Mouse (Mus musculus) G1E (cell line): Measurements from ENCODE around the gene Ltbp2. TPM values are rescaled to one million over a fixed set of nuclear protein-coding genes. Genes with fewer than 3 reads are reported as not detected.

Experiments
- ATAC-seq: 2 replicates; pipeline ENCODE4 v1.8.0; 2016; ENCODE audit warnings: mild to moderate bottlenecking; ENCODE audit not compliant: insufficient number of reproducible peaks, poor library complexity, low FRiP score, severe bottlenecking; ENCODE audit errors: extremely low read depth
- DNase-seq: peaks from one replicate; pipeline ENCODE4 v3.0.0; 2012; ENCODE audit warnings: low spot score
- H3K27me3 ChIP-seq: 2 replicates; pipeline ENCODE4 v1.6.1; 2012; ENCODE audit warnings: mild to moderate bottlenecking, low read length, inconsistent platforms; ENCODE audit not compliant: insufficient read depth
- H3K36me3 ChIP-seq: replicated peaks from 2 replicates; pipeline ENCODE3; 2012; ENCODE audit warnings: mild to moderate bottlenecking, inconsistent platforms
- H3K4me1 ChIP-seq: 2 replicates; pipeline ENCODE4 v1.6.1; 2012; ENCODE audit warnings: low read depth, low read length, inconsistent platforms, mixed read lengths; ENCODE audit not compliant: insufficient read depth
- H3K4me3 ChIP-seq: 2 replicates; pipeline ENCODE4 v1.5.1; 2012; ENCODE audit warnings: low read depth, mild to moderate bottlenecking, inconsistent platforms, low read length, moderate library complexity, mixed read lengths
- H3K9me3 ChIP-seq: replicated peaks from 2 replicates; pipeline ENCODE4 v1.6.1; 2012; ENCODE audit warnings: inconsistent platforms
- CTCF ChIP-seq: IDR thresholded peaks from 2 replicates; pipeline ENCODE4 v1.5.1; 2012; ENCODE audit warnings: low read depth, low read length, inconsistent platforms, mixed read lengths
- GATA1 ChIP-seq: IDR thresholded peaks from 2 replicates; pipeline ENCODE4 v1.6.1; 2012; ENCODE audit warnings: borderline replicate concordance, low read length, inconsistent platforms, mixed read lengths
- GATA2 ChIP-seq: IDR thresholded peaks from 2 replicates; pipeline ENCODE4 v1.6.1; 2012; ENCODE audit warnings: low read depth, low read length, inconsistent platforms, borderline replicate concordance
- POLR2AphosphoS5 ChIP-seq: IDR thresholded peaks from 2 replicates; pipeline ENCODE4 v1.6.1; 2012; ENCODE audit warnings: low read depth, low read length, inconsistent platforms; ENCODE audit not compliant: insufficient replicate concordance
- TAL1 ChIP-seq: conservative IDR thresholded peaks from 2 replicates; pipeline ENCODE4 v1.6.1; 2012; ENCODE audit warnings: low read depth, low read length, inconsistent platforms, mixed read lengths
- polyA plus RNA-seq: library from polyadenylated mRNA; stranded (reverse); fragments of >175 nt; gene quantifications from 2 replicates; pipeline ENCODE4 v1.2.3, GENCODE M21; 2012
- total RNA-seq, 2 experiments: library from RNA; stranded (forward) in 1 of 2; stranded (reverse) in 1 of 2; fragments of 200-1000 nt in 1 of 2; fragments of >200 nt in 1 of 2; fragmentation: Nextera tagmentation in 1 of 2; gene quantifications; 2 replicates each; pipeline ENCODE4 v1.2.3; 2014 to 2017

Ltbp2 gene
- total and polyA plus RNA-seq, 3 experiments = 0.44 TPM; not detected in 2

DNA sequence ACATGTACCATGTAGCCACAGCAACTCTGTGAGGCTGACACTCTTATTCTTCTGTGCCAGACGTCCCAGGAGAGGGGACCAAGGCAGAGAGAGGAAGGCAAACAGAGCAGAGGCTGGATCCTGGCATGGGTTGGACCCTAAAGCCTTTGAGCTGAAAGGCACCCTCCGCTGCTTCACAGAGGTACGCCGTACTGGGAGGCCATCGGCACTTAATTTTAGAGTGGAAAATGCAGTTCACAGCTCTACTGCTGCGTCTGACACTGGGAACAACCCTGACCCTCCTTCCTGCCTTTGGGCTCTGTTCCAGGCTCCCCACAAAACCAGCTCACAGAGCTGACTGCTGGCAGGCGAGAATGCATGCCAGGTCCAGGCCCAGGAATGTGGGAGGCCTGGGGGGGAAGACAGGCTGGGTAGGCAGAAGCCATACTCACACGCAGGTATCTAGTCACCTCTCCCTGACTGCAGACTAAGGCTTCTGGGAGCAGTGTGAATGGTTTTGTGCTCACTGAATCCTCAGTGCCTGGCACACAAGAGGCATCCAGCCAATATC lies 48.9 kb downstream of the Ltbp2 start:
- H3K27me3 ChIP-seq = peaks cover 50% of the 10 kb centered on the region
- DNase-seq (no peak), ATAC-seq (no peak)
- H3K4me1 ChIP-seq = no peaks in the 10 kb centered on the region
- TF ChIP-seq POLR2AphosphoS5 = no peak
- TF ChIP-seq GATA1 = no peak
- TF ChIP-seq CTCF = no peak
- no peak for TF ChIP-seq TAL1
- no peak for TF ChIP-seq GATA2
- no peak overlapping the region for H3K4me3 ChIP-seq
- no peaks in the 10 kb centered on the region for H3K36me3 ChIP-seq
- H3K9me3 ChIP-seq = no peaks in the 10 kb centered on the region

DNA sequence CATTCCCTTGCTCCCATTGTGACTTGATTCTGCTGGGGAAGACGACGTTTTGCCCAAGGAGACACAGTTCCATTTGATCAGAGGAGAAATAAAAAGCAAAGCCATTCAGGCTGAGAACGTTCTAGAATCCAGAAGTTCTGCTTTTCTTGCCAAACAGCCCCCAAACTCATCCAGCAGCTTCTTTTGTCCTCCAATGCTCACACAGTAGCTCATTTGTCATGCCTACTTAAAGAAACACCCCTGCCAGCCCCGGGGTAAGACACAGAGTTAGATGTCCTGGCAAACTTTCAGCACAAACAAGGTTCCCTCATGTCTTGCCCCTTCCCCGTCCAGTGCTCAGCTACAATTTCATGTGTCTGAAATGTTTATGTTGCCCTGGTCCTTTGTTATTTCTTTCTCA lies 52.1 kb downstream of the Ltbp2 start:
- Histone ChIP-seq H3K9me3 (no peaks in the 10 kb centered on the region), H3K36me3 (no peaks in the 10 kb centered on the region), H3K4me3 (no peak overlapping the region), H3K4me1 (no peaks in the 10 kb centered on the region), H3K27me3 (peaks cover 52% of the 10 kb centered on the region)
- ATAC-seq (no peak), DNase-seq (no peak)
- no peak for TF ChIP-seq POLR2AphosphoS5
- TF ChIP-seq GATA1 = no peak
- TF ChIP-seq CTCF = no peak
- TF ChIP-seq GATA2 = no peak
- no peak for TF ChIP-seq TAL1

DNA sequence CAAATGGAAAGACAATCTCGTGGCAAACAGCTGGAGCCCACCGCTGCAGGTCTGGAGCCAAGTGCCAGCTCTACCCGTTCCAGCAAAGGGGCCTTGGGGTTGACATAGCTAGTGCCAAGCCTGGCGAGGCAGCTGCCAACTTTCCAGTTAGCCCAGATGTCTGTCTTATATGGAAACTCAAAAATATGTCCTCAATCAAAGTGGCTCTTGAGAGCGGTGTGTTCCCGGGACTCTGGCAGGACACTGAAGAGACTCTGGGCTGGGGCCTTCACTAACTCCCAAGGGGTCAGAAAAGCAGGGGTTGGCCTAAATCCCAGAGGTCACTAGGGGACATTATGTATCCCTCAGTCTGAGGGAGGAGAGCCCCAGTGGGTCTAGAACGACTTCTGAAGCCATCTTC lies 52.7 kb downstream of the Ltbp2 start:
- TF ChIP-seq TAL1 (no peak), GATA1 (no peak)
- Histone ChIP-seq H3K4me3 (no peak overlapping the region), H3K36me3 (no peaks in the 10 kb centered on the region), H3K9me3 (no peaks in the 10 kb centered on the region), H3K27me3 (peaks cover 47% of the 10 kb centered on the region), H3K4me1 (no peaks in the 10 kb centered on the region)
- ATAC-seq (no peak), DNase-seq (no peak)

DNA sequence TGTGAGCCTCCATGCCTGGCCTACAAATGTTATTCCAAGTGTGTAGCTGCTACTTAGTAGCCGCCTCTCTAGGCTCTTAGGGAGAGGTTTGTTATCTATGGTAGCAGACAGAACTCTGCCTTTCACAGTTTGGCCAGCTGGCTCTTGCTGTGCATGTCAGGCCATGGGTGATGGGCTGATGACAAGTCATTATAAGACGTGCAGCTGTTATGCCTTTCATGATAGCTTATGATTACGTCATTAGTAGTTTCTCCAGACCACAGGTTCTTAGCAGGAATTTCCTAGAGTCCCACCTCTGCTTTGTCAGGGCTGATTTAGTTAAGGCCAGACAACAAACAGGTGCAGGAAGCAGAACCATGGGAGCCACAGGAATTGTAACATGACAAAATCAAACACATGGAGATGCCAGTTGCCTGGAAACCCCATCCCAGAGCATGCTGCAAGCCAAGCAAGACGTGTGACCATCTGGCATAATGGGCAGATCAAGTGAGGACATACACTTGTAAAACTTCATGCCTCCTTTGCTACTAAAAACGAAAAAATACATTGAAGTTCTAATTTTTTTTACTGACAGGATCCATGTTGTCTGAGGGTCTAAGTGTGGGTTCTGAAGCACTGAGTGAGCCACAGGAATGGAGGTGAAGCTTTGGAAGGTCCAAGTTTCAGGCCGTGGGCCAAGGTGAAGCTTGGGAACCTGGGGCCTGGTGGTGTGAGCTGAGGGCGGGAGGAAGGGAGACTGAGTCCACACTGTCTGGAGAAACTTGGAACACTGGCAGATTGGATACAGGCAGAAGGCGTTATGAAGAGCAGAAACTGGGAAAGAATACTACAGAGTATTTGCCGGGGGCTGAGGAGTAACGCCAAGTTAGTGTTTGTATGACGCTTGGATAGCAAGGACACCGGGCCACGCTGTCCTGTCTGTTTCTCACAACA lies 56.8 kb downstream of the Ltbp2 start:
- Histone ChIP-seq H3K36me3 (no peaks in the 10 kb centered on the region), H3K4me3 (no peak overlapping the region), H3K9me3 (0 out of 2 replicates have a peak, but pooled peaks cover 2% of the 10 kb centered on the region), H3K4me1 (no peaks in the 10 kb centered on the region), H3K27me3 (peaks cover 43% of the 10 kb centered on the region)
- DNase-seq (no peak), ATAC-seq (no peak)
- no peak for TF ChIP-seq GATA2

DNA sequence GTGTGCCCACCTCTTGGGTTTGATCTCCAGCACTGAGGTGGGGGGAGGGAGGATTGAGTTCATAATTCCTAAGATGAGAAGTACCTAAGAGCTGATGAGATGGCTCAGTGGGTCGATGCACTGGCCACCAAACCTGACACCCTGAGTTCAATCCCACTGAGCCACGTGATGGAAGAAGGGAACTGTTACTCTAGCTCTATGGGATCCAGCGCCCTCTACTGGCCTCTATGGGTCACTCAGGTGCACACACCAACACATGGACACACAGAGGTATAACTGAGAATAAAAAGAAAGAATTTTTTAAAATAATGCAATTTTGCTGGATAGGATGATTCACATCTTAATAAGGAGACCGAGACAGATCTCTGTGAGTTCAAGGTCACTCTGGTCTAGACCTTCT lies 57.8 kb downstream of the Ltbp2 start:
- DNase-seq (no peak), ATAC-seq (no peak)
- Histone ChIP-seq H3K4me3 (no peak overlapping the region), H3K9me3 (0 out of 2 replicates have a peak, but pooled peaks cover 2% of the 10 kb centered on the region), H3K27me3 (peaks cover 46% of the 10 kb centered on the region), H3K36me3 (no peaks in the 10 kb centered on the region), H3K4me1 (no peaks in the 10 kb centered on the region)
- TF ChIP-seq CTCF (no peak), TAL1 (no peak), GATA1 (no peak), GATA2 (no peak), POLR2AphosphoS5 (no peak)

DNA sequence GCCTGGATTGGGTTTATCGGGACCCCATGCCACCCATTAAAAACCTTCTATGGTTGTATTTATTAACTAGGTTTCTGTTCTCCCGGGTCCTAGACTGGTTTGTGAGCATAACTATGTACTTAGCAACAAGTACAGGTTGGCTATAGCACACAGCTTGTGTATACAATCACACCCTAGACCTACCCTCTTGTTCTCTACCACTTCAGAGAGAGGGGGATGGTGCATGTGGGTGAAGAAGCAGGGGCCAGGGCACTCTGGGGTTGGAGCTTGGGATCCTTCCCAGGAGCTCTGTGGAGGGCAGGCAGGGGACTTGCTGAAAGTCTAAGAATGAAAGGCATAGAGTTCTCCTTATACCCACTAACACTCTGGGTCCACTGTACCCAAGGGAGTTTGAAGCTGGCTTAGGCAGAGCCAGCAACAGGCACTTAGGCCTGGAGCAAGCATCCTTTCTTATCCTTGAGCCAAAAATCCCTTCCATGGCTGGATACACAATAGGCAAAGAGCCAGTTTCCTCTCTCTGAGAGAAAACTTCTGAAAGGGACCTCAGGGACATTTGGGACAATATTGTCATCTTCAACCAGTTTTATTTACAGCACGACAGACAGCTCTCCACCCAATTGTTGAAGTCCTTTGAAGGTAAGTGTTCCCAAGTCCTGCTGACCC lies 61.5 kb downstream of the Ltbp2 start:
- Histone ChIP-seq H3K36me3 (no peaks in the 10 kb centered on the region), H3K4me3 (no peak overlapping the region), H3K9me3 (0 out of 2 replicates have a peak, but pooled peaks cover 2% of the 10 kb centered on the region), H3K4me1 (no peaks in the 10 kb centered on the region), H3K27me3 (peaks cover 36% of the 10 kb centered on the region)
- TF ChIP-seq TAL1 (no peak), GATA2 (no peak), POLR2AphosphoS5 (no peak), CTCF (no peak), GATA1 (no peak)
- ATAC-seq (no peak), DNase-seq (no peak)

DNA sequence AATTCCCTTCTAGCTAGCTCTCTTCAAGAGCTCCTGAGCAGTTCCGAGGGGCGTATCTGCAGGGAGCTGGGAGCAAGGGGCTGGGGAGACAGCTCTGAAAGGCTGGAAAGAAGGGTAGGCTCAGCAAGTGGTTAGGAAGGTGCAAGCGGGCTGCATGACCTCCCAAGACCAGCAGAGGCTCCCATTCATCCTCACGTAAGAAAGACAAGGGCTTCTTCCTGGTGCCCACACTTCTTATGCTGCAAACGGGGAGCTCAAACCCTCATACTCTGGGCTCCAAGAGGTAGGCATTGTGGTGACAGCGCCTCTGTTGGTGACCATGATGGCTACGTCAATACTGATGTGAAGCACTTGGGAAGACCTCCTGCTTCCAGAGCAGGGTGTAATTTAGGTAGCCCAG lies 62.6 kb downstream of the Ltbp2 start:
- Histone ChIP-seq H3K36me3 (no peaks in the 10 kb centered on the region), H3K9me3 (0 out of 2 replicates have a peak, but pooled peaks cover 2% of the 10 kb centered on the region), H3K4me1 (no peaks in the 10 kb centered on the region), H3K4me3 (no peak overlapping the region), H3K27me3 (peaks cover 44% of the 10 kb centered on the region)
- DNase-seq (no peak), ATAC-seq (no peak)
- TF ChIP-seq GATA2 = no peak
- no peak for TF ChIP-seq GATA1
- TF ChIP-seq POLR2AphosphoS5 = no peak
- no peak for TF ChIP-seq TAL1
- no peak for TF ChIP-seq CTCF
